Mouse (Mus musculus): ENCODE measurements at regions not wholly inside any gene's neighbourhood (a gene's known extent, or its start where the extent isn't known, plus 50 kb on each side); places are given as distances from the start of the nearest gene placed in this dataset.

- DNase-seq = no peak
Measured at GRCm38 (mm10) chr8:10821901-10822300, 186.4 kb downstream of the Irs2 start.

- DNase-seq = no peak
Measured at GRCm38 (mm10) chr8:10814499-10814898, 193.8 kb downstream of the Irs2 start.

- no peak for DNase-seq
Measured at GRCm38 (mm10) chr8:10812060-10812670, 196.1 kb downstream of the Irs2 start.

- DNase-seq = no peak
Measured at GRCm38 (mm10) chr8:10807040-10807439, 201.2 kb downstream of the Irs2 start.

- peak; percentile 25 to 28 for DNase-seq
Measured at GRCm38 (mm10) chr8:10805405-10806151, 202.7 kb downstream of the Irs2 start.

GRCm38 (mm10) chr8:10804974-10805373 lies 203.3 kb downstream of the Irs2 start:
- no peak for DNase-seq

- peak in 1 of 2 experiments; percentile 16 for DNase-seq
Measured at GRCm38 (mm10) chr8:10802003-10802402, 206.3 kb downstream of the Irs2 start.

- no peak for DNase-seq
Measured at GRCm38 (mm10) chr8:10801580-10801979, 206.7 kb downstream of the Irs2 start.

- no peak for DNase-seq
Measured at GRCm38 (mm10) chr8:10798444-10798843, 209.8 kb downstream of the Irs2 start.

- DNase-seq = no peak
Measured at GRCm38 (mm10) chr8:10794367-10795189, 213.7 kb downstream of the Irs2 start.

- no peak for DNase-seq
Measured at GRCm38 (mm10) chr8:10793670-10794366, 214.4 kb downstream of the Irs2 start.

- DNase-seq = no peak
Measured at GRCm38 (mm10) chr8:10788496-10789200, 219.6 kb downstream of the Irs2 start.

GRCm38 (mm10) chr8:10785801-10786200 lies 222.5 kb downstream of the Irs2 start:
- DNase-seq = no peak

- DNase-seq = no peak
Measured at GRCm38 (mm10) chr8:10785311-10785710, 222.9 kb downstream of the Irs2 start.

GRCm38 (mm10) chr8:10784481-10784880 lies 223.8 kb downstream of the Irs2 start:
- no peak for DNase-seq

- DNase-seq = no peak
Measured at GRCm38 (mm10) chr8:10781860-10782259, 226.4 kb downstream of the Irs2 start.

GRCm38 (mm10) chr8:10779636-10780035 lies 228.6 kb downstream of the Irs2 start:
- no peak for DNase-seq

GRCm38 (mm10) chr8:10775202-10776010 lies 232.9 kb downstream of the Irs2 start:
- no peak for DNase-seq

GRCm38 (mm10) chr8:10774778-10775177 lies 233.5 kb downstream of the Irs2 start:
- no peak for DNase-seq

GRCm38 (mm10) chr8:10768181-10768580 lies 240.1 kb downstream of the Irs2 start:
- no peak for DNase-seq

- no peak for DNase-seq
Measured at GRCm38 (mm10) chr8:10763907-10764306, 244.4 kb downstream of the Irs2 start.
